Mouse (Mus musculus) duodenum, adult 2 months (tissue): ENCODE data around the gene Rc3h2. TPM values are rescaled to one million over a fixed set of nuclear protein-coding genes. Genes with fewer than 3 reads are reported as not detected.

Source experiments
- polyA plus RNA-seq: library from polyadenylated mRNA; depleted of rRNA; stranded (reverse); fragments of >200 nt; gene quantifications from 2 replicates; pipeline ENCODE4 v1.2.3, GENCODE M21; 2012; ENCODE audit warnings: low replicate concordance; rRNA removed

Gene Rc3h2
- polyA plus RNA-seq, result 0.88 and 1.3 TPM in 2 replicates

DNA sequence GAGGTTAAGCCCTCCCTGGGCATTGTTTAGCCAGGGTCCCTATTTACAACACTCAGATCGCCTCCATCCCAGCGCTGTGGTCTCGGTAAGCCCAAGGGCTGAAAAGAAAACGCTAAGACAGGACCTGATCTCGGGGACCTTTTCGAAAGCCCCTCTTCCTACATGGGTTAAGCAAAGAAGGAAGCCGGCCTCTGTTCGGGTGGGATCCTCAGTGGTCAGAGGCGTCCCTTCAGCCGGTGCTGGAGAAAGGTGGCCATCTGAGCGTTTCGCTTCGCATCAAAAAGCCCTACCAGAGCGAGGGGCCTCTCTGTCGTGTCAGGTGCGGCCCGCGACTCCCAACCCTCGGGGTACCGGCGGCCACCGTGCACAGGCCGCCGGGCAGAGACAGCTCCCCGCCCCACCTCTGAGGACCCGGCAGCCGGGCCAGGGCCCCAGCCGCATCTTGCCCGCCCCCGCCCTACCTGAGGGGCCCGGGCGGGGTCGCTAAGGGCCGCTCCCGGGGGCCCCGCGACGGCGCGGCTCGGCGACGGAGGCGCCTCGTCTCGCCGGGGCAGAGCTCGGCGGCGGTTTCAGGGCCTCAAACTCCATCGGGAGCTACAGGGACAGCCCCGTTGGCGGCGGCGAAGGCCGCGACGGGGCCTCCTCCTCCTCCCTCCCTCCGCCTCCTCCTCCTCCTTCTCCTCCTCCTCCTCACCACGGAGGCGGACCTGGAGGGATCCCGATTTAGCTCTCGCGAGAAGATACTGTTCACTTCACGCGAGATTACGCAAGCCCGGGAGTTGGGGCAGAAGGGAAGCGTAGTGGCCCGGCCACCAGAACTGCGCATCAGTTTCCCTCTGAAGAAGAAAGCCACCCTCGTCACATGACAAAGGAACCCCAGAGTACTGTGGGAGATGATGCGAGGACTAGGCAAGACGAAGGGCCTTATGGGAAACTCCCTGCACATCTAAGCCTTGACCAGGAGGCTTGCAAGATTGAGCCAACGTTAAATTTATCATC lies at the start of gene Rc3h2:
Gene Rc3h2, minus strand, starts transcription at position 598 of the 999 bp plus-strand sequence.

DNA sequence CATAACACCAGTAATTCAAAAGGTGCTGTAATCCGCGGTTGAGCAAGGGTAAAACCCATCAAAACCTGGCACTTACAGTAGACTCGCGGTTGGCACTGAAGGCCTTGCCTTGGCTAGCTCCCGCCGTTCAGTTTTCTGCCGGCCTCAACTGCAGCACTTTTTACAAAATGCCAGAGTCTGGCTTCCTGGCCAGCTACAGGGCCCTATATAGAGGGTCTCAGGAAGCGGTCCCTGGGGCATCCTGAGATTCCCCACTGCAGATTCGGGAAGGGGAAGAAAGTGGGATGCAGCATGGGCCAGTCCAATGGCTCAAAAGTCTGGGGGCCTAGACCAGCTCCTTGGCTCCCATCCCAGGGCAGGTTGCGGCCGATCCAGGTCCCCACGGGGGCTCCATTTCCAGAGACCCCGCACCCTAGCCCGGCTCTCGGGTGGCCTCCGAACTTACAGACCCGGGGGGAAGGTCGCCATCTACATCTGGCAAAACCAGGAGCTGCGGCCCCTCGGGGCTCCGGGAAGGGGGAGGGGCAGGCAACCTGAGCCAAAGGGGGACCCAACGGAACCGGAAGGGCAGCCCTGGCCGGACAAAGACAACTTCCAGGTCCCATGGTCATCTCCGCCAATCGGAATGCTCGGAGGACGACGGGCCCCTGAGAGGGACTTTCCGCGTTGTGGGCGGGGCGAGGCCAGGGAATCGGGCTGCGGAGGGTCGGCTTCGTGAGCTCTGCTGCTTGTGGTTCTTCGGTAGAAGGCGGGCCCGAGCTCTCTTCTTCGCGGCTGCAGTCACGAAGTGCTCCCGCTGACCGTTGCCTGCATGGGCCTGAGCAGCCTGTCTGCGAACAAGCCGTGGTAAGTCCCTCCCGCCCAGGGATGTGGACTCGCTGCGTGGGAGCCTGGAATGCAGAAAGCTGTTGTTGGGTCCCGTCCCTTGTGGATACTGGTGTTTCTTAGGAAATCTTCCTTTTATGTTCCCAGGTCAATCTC lies 20.2 kb upstream of the Rc3h2 start, which contains the start of the genes Zbtb26, Zbtb6 and Rabgap1:
Gene Zbtb26, minus strand, starts transcription at position 525 of the 981 bp plus-strand sequence.
Gene Zbtb6, minus strand, starts transcription at position 561 of the 981 bp plus-strand sequence.
Gene Rabgap1, plus strand, starts transcription at position 669 of the 981 bp plus-strand sequence.

DNA sequence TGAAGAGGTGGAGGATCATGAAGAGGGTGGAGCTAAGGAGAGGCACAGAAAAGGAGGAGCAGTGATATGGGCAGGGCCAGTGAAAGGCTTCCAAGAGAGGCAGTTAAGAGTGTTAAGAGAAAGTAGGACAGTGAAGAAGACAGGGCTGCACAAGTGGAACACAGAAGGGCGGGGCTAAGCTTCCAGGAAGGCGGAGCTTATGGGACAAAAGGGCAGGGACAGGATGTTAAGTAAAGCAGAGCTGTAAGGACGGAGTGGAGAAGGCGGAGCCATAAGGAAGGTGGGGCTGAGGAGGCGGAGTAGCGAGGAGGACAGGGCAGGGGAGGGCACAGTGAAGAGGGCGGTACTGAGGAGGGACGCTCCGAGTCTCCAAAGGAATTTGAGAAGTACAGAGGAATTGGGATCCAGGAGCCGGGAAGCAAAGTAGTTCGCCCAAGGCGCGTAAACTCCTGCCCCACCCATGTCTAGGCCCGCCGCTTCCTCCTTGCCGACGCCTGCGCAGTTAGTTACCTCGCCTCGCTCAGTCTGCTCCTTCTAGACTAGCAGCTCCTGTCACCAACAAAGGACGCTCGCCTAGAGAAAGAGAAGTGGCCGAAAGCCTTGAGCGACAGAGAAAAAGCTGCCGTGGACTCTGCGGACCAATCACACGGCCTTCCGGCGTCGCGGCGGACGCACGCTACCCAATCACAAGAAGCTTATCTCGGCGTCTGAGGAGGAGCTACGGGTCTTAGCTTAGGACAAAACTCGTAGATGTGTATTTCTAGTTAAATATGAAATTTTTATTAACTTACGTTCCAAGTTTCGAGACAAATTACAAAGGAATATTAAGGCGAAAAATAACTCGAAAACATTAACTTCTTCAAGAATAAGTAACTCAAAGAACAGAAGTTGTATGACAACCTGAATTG lies 63.8 kb downstream of the Rc3h2 start, which contains the start of gene Pdcl:
Gene Pdcl, minus strand, starts transcription at position 700 of the 908 bp plus-strand sequence.

DNA sequence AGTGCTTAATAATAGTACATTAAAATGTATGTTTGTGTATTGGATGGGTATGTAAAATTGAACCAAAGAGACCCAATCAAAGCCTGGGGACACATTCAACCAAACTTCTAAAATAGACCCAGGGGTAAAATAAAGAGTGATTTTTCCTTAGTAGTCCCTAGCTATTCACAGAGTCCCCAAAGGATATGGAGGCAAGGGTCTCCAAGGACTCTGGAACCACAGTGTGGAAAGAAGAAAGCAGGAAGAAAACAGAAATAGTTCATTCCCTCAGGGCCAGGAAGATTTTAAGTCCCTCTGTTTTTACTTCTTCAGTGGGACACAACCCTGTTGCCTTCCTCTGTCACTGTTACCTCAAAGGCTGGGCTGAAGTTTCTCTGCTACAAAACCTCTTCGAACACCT lies 96.5 kb downstream of the Rc3h2 start, which contains the start of gene Olfr368:
Gene Olfr368, plus strand, starts transcription at position 301 of the 400 bp plus-strand sequence.

Other genes starting within 250 kb of the Rc3h2 start
- not detected in 2 replicates for gene Olfr365, start 234.7 kb downstream of the Rc3h2 start, polyA plus RNA-seq
- not detected in 2 replicates for gene Olfr366, start 211.3 kb downstream of the Rc3h2 start, polyA plus RNA-seq
- not detected in 2 replicates for gene Olfr368, start 96.4 kb downstream of the Rc3h2 start, polyA plus RNA-seq
- gene Pdcl, start 63.6 kb downstream of the Rc3h2 start, polyA plus RNA-seq, result 2.1 and 2.3 TPM in 2 replicates
- 0.13 and 0.47 TPM in 2 replicates for gene Zbtb26, start 20.2 kb upstream of the Rc3h2 start, polyA plus RNA-seq
- 0.40 and 0.49 TPM in 2 replicates for gene Zbtb6, start 20.3 kb upstream of the Rc3h2 start, polyA plus RNA-seq
- gene Rabgap1, start 20.4 kb upstream of the Rc3h2 start, polyA plus RNA-seq, result 1.6 and 1.8 TPM in 2 replicates
- 0.05 TPM in 2 replicates for gene Gpr21, start 93.4 kb upstream of the Rc3h2 start, polyA plus RNA-seq